Mouse (Mus musculus) cortical plate, adult 2 months (tissue): Measurements from ENCODE around the gene Dock10.

Source experiments
- CTCF ChIP-seq: fragments of 200-500 bp; IDR thresholded peaks from 2 replicates; pipeline ENCODE4 v1.5.1; 2011; ENCODE audit warnings: mild to moderate bottlenecking, control low read depth, low read length; ENCODE audit not compliant: insufficient read depth; ENCODE audit errors: extremely low read depth
- POLR2A ChIP-seq: fragments of 200-500 bp; IDR thresholded peaks from 2 replicates; pipeline ENCODE4 v1.6.1; 2011; ENCODE audit warnings: mild to moderate bottlenecking, low read length, control low read depth; ENCODE audit not compliant: insufficient read depth; ENCODE audit errors: extremely low read depth

- TF ChIP-seq CTCF (no peak), POLR2A (no peak)
Measured at GRCm38 (mm10) chr1:80459923-80460322, 298.4 kb downstream of the Dock10 start.
